ENCODE assay signal across 31 mouse cellular contexts in the genomic region with DNA sequence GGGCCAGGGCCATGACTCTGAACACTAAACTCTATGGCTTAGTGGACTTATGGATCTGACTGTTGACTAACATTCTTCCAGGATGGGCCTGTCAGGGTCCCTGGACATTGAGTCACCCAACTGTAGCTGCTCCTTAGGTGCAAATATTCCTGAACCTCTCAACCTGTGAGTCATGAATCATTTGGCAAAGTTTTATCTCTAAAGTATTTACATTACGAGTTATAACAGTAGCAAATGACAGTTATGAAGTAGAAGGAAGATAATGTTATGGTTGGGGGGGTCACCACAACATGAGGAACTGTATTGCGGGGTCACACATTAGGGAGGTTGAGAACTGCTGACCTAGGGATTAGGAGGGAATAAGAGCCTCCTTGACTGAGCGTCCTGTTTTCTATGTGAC. TPM values are rescaled to one million over a fixed set of nuclear protein-coding genes. Genes with fewer than 3 reads are reported as not detected.
"Had no signal": no experiment of that assay in that cellular context is flagged by ENCODE, and none has a peak within 500 bp of the region (broad histone marks: within the 10 kb centered on the region; RNA-seq: fewer than 3 reads in every experiment).

No protein-coding gene starts in this region.

- H3K9me3 ChIP-seq: heart, embryonic 10.5 days; heart, embryonic 12.5 days; hindbrain, embryonic 12.5 days; intestine, embryonic 15.5 days; limb, embryonic 10.5 days had no signal

- H3K4me2 ChIP-seq: heart, embryonic 12.5 days; hindbrain, embryonic 12.5 days; hindbrain, embryonic 14.5 days; intestine, embryonic 15.5 days; limb, embryonic 12.5 days; liver, embryonic 11.5 days; liver, embryonic 13.5 days had no signal

- H3K4me3 ChIP-seq: heart, embryonic 10.5 days; heart, embryonic 12.5 days; hindbrain, embryonic 10.5 days; hindbrain, embryonic 12.5 days; intestine, embryonic 15.5 days; layer of hippocampus, adult 2 months; left cerebral cortex, adult 2 months; limb, embryonic 10.5 days; limb, embryonic 12.5 days; liver, embryonic 13.5 days had no signal

- H3K27me3 ChIP-seq: heart, embryonic 12.5 days; intestine, embryonic 15.5 days; limb, embryonic 12.5 days had no signal

- H3K27ac ChIP-seq: heart, embryonic 10.5 days; hindbrain, embryonic 10.5 days; hindbrain, embryonic 12.5 days; hindbrain, embryonic 14.5 days; intestine, embryonic 15.5 days; layer of hippocampus, adult 2 months; left cerebral cortex, adult 2 months; limb, embryonic 10.5 days; limb, embryonic 12.5 days; liver, embryonic 13.5 days had no signal

- H3K36me3 ChIP-seq: heart, embryonic 10.5 days; heart, embryonic 12.5 days; hindbrain, embryonic 10.5 days; hindbrain, embryonic 12.5 days; intestine, embryonic 15.5 days; limb, embryonic 10.5 days; limb, embryonic 12.5 days had no signal

- ATAC-seq: hindbrain, embryonic 16.5 days; inflammation-experienced regulatory T-cells, adult 6 months; intestine, embryonic 15.5 days; intestine, postnatal 0 days had no signal

- H3K9ac ChIP-seq: heart, embryonic 12.5 days; hindbrain, embryonic 12.5 days; hindbrain, embryonic 14.5 days; intestine, embryonic 15.5 days; limb, embryonic 12.5 days; liver, embryonic 13.5 days had no signal

- DNase-seq: gastrocnemius, postnatal 10 days; gastrocnemius, postnatal 36 days; heart, adult 11 months; heart, postnatal 10 days; heart, postnatal 4 days; kidney, adult 18-20 months; kidney, adult 8-10 months; kidney, postnatal 10 days; kidney, postnatal 25 days; kidney, postnatal 4 days; liver; liver, embryonic 13.5 days had no signal

RNA-seq across cellular contexts. Expression of a gene that starts 26.4 kb away (rescaled TPM):
- total RNA-seq: heart, adult 8-10 months; heart, postnatal 25 days had no signal
- polyA plus RNA-seq: heart, embryonic 10.5 days; heart, embryonic 12.5 days; heart, embryonic 14.5 days; heart, embryonic 16.5 days; inflammation-experienced regulatory T-cells, adult 6 months; kidney, embryonic 14.5 days; liver, embryonic 11.5 days; liver, embryonic 13.5 days had no signal
